Mouse (Mus musculus) frontal cortex, adult 2 months (tissue): ENCODE measurements around the gene Lrrc8b. TPM values are rescaled to one million over a fixed set of nuclear protein-coding genes. Genes with fewer than 3 reads are reported as not detected.

Experiments used
- DNase-seq, 2 experiments: peaks; one replicate each; pipeline ENCODE4 v3.0.0; 2022; ENCODE audit warnings: low spot score in 1 of 2; ENCODE audit errors: extremely low spot score in 1 of 2
- polyA plus RNA-seq: library from polyadenylated mRNA; depleted of rRNA; stranded (reverse); fragments of >200 nt; gene quantifications from 2 replicates; pipeline ENCODE4 v1.2.3, GENCODE M21; 2012

Lrrc8b gene
- polyA plus RNA-seq, 1 experiment = 39.9 TPM

DNA sequence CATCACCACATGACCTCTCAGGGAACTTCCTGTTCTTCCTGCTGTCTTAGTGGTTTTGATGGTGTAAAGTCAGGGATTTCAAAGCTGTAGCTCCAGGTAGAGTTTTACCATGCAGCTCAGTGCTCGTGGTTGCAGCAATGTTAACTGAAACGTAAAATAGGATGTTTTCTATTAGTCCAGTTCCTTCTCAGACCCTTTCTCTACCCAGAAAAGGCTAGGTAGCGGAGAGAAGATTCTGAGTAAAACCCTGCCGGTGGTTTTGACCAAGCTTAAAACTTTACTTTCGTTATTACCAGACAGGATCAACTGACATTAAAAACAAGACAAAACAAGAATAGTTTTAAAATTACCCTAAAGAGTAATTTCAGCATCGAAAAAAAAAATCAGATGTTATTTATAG is 100.0 kb downstream of the Lrrc8b start:
- DNase-seq = no peak

DNA sequence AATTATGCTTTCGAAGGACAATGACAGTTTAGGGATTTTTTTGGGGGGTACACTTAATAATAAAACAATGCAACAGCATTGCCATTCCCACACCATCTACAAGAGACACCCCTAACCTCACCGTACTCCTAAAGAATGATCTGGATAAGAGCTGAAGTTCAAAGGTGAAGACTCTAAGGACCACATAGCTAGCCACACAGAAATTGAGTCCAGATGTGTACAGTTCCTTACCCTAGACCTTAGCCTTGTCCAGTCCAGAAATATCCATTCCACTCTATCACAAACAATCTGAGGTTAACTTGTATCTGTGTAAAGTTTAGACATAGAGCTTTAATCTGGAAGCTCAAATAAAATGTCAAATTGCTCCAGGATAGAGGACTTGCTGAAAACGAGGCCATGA is 100.7 kb downstream of the Lrrc8b start:
- no peak for DNase-seq

- DNase-seq = no peak
Observed at GRCm38 (mm10) chr5:105517992-105518625, 102.5 kb downstream of the Lrrc8b start.

DNA sequence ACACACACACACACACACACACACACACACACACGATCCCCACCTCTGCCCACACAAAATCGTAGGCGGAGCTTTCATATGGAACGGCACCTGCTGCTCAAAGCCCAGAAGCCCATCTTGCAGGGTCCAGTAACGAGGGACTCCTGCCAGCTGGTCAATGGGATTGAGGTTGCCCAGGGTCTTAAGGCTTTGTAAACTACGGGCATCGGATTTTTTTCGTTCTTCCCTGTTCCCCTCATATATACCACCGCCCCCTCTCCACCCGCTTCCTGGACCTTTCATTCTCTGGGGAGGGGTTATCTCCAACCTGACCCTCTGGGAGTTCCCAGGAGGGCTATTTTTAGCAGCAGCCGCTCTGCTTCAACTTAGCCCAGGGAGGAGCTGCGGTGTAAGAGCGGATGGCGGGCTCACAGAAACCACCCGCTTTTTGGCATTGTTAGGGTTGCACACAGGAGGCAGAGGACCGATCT is 103.1 kb downstream of the Lrrc8b start:
- DNase-seq = peak; percentile 23 to 36

DNA sequence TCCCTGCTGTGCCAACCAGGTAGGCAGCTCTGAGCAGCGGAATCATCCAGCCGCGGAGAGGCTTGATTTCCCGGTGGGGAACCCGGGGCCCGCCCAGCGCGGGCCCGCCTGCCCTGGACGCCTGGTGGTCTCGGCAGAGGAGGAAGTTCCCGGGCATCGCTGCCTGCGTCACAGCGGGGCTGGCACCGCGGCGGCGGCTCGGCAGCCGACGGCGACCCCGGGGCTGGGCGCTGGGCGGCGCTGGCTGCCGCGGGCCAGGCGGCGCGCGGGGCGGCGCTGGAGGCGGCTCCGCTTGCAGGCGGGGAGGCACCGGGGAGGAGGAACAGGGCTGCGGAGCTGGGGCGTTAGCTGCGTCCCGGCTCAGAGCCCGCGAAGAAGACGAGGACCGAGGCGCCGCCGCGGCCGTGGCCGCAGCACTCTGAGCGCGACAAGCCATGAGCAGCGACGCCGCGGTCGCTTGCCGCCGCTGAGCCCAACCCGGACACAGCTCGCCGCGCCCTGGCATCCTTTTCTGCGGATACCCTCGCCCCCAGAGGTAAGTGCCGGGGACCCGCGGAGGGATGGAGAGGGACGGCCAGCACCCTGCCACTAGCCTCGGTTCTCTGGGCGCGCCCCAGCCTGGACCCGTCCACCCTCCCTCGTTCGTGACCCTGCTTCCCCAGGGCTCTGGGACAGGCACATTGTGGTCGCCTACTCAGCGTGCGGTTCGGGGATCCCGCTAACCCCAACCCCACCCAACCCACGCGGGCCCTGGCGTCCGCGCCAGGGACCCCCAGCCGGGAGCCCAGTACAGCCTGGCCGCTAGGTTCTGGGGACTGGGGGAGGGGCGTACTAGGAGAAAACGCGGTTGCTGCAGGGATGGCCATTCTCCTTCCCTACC is 103.8 kb downstream of the Lrrc8b start, which contains the start of gene Lrrc8c:
Lrrc8c (plus strand) TSS at position 293 of the 880 bp plus-strand sequence.
- DNase-seq = peak; percentile 60 to 86

DNA sequence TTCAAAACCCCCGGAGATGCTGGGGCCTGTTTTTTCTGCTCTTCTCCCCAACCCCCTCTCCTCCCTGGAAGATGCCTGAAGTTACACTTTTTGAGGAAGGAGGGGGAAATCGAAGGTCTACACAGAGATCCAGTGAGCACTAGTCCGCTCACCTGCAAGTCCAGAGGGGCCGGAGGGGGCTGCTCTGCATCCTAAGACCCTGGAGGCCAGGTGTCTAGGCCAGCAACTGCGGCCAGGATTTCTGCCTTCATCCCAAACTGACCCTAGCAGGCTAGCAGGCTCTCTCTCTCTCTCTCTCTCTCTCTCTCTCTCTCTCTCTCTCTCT is 104.4 kb downstream of the Lrrc8b start:
- peak in 1 of 2 experiments; percentile 28 for DNase-seq

- no peak for DNase-seq
Observed at GRCm38 (mm10) chr5:105520442-105520965, 104.9 kb downstream of the Lrrc8b start.

GRCm38 (mm10) chr5:105523452-105523851 is 107.9 kb downstream of the Lrrc8b start:
- no peak for DNase-seq

- no peak for DNase-seq
Observed at GRCm38 (mm10) chr5:105525004-105525403, 109.4 kb downstream of the Lrrc8b start.

DNA sequence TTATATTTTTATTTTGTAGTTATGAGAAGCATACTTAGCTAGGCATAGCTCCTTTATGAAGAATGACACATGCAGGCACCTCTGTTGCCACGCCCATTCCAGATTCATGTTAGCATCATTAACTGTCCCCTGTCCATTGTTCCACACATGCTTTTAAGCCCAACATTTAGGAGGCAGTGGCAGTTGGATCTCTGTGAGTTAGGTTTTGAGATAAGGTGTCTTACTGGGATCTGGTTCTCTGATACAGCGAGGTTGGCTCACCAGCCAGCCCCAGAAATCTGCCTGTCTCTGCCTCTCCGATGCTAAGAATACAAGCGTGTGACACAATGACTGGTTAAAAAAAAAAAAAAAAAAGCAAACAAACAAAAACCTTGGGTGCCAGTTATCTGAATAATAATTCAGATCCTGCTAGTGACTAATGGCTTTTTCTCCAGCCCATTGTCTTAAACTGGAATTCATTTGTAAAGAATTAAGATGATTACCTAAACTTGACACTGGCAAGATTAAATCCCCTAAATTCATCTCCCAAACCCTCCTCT is 110.6 kb downstream of the Lrrc8b start:
- DNase-seq = no peak

DNA sequence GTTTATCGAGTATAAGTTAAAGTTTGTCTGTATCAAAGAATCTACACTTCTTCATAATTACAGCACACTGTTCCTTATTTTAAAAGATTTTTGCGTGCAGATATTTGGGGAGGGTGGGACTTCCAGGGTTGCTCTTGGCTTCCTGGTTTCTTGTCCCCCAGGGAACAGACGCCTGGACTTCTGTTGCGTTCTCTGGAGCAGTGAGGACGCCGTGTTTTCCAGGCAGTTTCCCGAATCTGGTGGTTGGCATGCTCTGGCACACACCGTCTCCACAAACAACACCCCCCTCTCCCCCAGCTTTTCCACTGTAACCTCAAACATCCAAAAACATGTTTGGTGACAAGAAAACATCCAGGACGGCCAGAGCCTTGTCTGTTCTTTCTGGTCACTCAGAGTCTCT is 111.2 kb downstream of the Lrrc8b start:
- DNase-seq = no peak

DNA sequence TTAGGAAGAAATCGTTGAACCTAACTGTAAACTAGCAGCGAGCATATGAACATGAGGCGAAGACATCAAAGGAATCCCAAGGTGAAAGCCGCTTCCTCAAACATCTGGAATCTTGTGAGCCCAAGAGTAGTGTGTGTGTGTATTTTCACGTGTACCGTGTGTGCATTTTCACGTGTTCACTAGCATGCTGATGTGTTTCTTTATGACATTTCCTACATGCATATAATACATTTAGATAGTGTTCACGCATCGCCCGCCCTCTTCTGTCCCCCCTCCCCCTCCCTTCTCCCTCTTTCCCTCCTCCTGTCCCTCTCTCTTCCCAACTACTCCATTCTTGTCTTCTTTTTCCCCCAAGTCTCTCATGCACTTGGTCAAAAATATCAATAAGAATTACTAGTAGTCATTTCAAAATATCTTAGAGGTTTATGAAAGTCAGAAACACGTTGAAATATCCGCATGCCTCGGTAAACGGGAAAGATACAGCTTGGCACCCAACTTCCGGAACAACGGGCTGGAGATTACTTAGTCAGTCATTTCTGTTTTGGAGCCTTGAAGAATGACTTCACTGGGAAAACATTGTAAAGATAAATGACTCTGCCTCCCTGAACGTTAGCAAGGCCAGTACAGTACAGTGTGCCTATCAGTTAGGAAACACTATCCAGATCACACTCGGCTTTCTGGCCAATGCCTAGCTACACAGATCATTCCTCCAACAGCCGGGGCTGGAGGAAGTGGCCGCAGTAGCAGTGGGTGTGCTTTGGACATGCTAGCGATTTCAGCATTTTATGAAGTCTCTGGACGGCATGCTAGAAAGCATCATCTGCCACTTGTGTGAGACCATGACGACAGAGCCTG is 112.1 kb downstream of the Lrrc8b start:
- DNase-seq = no peak

- DNase-seq = no peak
Observed at GRCm38 (mm10) chr5:105530576-105530975, 115.0 kb downstream of the Lrrc8b start.

DNA sequence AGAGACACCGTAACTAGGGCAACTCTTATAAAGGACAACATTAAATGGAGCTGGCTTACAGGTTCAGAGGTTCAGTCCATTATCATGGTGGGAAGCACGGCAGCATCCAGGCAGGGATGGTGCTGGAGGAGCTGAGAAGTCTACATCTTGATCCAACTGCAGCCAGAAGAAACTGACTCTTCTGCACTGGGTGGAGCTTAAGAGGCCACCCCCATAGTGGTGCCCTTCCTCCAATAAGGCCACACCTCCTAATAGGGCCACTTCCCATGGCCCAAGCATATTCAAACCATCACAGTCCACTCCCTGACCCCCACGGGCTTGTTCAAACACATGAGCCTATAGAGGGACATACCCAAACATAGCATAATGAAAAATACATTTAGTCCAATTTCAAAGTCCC is 119.6 kb downstream of the Lrrc8b start:
- DNase-seq = no peak

GRCm38 (mm10) chr5:105536172-105536571 is 120.6 kb downstream of the Lrrc8b start:
- no peak for DNase-seq

DNA sequence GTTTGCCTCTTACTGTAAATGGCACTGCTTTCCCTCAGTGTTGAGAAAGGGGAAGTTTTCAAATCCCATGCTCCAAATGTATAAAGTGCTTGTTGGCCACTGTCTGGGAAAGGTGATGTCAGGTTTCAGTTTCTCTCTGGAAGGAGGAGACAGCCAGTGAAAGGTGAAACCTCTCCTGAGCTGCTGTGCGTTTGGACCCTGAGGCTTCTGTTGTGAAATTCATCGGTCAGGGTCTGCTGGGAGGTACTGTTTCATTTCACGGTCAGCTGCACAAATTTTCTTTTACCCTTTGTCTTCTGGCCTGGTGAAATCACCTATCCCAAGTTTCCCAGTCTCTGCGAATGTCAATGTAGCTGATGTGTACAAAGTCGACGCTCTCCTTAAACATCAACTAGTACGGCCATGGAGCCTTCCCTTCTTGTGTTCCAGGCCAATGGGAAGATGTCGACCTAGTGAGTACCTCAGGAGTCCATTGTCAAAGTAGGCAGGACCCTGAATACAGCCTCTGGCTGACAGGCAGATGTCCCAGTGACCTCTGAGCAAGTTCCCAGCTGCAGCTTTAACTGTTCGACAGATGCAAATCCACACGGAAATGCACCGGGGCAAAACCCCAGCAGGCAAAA is 121.6 kb downstream of the Lrrc8b start:
- DNase-seq = no peak
